Mouse (Mus musculus) heart, adult 9 months (tissue): ENCODE measurements around the gene Sprr2a1.
"Not testable (repeated sequence)": the region's sequence is repeated elsewhere in the genome, so short reads cannot be mapped to it uniquely, and the experiment has no call there.

ENCODE experiments used
- DNase-seq, 2 experiments: peaks; one replicate each; pipeline ENCODE4 v3.0.0; 2022; ENCODE audit warnings: low spot score in 2 of 2

Gene Sprr2a1

DNA sequence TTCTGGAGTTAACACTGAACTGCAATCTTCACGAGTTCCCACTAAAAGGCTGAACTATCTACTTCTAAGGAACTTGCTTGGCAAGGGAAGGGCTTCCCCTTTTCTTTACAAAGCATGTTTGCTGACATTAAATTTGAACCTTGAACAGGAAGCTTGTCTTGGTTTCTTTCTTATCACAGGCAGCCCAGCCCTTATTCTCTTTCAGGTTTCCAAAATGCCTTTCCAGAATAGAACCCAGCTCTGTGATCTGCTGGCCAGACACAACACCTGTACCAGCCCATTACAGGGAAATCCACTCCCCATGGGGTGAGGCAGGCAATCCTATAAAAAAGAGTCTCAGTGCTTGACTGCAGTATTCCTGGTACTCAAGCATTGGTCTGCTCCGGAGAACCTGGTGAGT lies at the start of gene Sprr2a1, which contains the start of gene Sprr2a2:
Gene Sprr2a1 (plus strand): TSS at position 231 of the 400 bp plus-strand sequence.
Gene Sprr2a2 (plus strand): TSS at position 352 of the 400 bp plus-strand sequence.
- DNase-seq: not testable (repeated sequence)

DNA sequence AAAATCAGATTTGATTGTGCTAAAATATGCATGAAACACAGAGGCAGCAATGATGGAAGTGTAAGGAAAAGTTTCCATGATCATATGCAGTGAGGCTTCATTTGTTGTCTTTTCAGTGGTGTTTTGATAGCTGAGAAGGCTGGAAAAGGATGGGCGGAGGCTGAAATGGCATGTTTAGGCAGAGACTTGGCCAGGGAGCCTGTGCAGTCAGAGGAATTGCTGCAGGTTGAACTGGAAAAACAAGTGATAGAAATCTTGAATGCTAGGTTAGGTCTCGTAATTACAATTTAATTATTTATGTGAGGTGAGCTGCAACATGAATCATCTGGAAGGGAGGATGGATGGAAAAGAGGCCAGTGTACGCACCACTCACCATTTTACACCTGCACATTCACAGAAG lies 45.8 kb upstream of the Sprr2a1 start:
- DNase-seq: no peak

DNA sequence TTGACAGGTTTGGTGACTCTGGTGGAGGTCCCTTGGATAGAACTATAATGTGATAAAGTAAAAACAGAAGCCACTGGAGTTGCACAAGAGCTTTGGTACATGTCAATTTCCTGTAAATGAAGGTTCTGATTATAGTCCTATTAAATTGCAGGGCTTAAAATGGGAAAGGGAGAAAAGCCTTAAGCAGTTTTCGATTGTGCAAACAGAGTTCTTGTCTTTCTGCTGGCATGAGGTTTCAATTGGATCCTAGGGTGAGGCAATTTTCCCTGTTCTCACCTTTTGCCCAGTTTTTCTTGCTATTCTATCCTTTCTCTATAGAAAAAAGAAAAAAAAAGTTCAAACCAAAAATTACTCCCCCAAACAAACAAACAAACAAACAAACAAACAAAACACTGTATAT lies 38.7 kb upstream of the Sprr2a1 start:
- DNase-seq: no peak

DNA sequence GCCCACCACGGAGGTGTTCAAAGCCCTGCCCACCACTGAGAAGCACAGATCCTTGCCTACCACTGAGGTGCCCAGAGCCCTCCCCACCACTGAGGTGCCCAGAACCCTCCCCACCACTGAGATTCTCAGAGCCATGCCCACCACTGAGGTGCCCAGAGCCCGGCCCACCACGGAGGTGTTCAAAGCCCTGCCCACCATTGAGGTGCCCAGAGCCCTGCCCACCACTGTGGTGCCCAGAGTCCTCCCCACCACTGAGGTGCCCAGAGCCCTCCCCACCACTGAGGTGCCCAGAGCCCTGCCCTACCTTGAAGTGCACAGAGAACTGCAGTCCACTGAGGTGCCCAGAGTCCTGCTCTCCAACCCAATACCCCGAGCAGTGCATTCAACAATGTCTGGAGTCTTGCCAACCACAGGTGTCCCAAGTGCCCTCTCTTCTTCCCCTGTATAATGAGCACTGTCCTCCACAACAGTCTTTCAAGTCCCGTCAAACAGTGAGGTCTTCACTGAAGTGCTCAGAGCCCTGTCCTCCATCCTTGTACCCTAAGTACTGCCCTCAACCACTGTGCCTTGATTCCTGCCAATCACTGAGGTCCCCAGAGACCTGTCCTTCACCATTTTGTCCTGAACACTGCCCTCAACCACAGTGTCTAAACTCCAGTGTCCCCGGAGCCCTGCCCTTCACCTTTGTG lies 19.9 kb upstream of the Sprr2a1 start:
- no peak for DNase-seq

DNA sequence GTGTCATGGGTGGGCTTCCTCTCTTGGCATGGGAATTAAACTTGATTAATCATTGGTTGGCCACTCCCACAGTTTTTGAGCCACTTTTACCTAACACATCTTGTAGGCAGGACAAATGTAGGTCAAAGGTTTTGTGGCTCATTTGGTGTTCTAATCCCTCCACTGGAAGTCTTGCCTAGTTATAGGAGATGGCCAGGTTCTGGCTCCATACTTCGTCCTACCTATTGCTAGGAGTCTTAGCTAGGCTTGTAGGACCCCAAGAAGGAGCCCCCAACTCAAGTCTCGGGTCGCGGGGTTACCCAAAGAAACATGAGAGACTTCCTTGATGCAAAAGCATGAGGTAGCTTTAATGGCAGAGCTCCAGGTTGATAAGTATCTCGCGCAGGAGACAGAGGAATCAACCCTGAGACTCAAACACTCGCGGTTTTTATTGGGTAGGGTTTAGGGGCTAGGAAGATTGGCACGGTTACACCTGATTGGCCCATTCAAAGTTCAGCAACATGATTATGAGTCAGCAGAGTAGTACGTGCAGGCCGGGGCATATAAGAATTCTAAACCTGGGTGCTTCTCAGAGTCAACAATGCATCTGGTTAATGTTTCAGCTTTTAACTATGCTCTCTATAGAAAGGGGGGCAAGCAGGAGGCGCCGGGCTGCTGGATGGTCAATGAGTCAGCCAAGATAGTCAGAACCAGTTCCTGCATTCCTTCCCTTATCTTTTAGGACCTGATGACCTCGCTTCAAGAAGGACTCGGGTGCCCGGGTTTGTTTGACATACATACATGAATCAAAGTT lies 4.3 kb upstream of the Sprr2a1 start:
- DNase-seq: not testable (repeated sequence)

DNA sequence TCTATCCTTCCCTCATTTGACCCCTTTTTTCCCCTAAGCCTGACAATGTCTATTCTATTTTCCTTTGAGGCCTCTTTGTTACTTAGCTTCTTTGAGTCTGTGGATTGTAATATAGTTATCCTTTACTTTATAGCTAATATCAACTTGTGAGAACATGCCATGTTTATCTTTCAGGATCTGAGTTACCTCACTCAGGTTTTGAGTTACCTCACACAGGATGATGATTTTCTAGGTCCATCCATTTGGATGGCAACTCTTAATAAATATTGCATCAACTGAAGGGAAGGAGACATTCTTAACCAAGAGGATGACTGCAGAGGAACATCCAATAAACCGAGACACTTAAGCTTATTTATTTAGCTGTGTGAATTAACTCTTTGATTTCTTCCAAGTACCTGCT lies 3.5 kb upstream of the Sprr2a1 start:
- not testable (repeated sequence) for DNase-seq

DNA sequence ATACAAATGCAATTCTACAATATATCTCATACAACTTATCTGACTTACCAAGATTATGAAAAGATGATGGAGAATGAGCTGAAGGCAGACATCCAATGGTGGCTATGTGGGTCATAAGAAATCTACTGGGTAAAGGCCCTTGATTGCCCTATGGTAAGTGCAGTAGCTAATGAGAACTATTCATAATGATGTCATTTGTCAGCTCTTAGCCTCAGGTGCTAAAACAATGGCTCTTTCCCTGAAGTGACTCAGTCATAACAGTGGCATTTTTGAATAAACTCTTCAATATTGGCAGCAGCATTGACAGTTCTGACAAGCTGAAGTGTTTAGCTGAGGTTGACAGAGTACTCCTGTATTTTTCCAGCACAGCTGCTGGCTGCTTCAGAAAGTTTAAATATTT lies 1.9 kb upstream of the Sprr2a1 start:
- DNase-seq: not testable (repeated sequence)

DNA sequence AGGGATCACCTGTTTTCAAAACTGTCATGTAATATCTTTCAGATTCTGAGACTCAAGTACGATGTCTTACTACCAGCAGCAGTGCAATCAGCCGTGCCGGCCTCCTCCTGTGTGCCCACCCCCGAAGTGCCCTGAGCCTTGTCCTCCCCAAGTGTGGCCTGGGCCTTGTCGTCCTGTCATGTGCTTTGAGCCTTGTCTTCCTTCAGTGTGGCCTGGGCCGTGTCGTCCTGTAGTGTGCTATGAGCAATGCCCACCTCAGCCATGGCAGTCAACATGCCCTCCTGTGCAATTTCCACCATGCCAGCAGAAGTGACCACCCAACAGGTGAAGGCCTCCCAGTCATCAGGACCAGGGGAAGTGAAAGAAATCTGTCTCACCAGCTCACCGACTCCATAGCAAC lies 3.4 kb downstream of the Sprr2a1 start:
- DNase-seq: not testable (repeated sequence)

DNA sequence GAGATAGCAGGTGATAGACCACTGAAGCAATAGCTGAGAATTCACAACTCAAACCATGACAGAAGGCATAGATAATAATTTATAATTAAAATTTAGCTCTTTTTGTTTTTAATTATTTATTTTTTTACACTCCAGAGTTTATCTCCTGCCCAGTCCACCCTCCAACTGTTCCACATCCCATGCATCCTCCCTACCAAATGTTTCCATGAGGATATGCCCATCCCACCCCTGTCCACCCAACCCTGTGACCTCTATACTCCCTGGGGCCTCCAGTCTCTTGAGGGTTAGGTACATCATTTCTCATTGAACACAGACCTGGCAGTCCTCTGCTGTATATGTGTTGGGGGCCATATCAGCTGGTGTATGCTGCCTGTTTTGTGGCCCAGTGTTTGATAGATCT lies 8.1 kb downstream of the Sprr2a1 start:
- DNase-seq: not testable (repeated sequence)

DNA sequence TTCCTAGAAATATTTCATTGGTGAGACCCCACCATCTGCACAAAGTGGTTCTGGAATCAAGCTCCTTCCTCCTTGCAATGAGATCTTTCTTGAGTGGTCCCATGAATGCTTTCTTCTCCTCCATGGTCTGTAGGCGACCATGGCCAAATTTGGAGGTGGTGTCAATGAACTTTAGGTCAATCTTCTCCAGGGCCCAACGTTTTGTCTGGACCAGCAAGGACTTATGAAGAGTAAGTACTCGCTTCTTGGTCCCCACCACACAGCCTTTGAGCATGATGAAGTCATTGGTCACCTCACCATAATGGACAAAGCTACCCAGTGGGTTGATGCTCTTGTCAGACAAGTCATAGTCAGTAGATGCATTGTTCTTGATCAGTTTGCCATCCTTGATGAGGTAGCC lies 11.8 kb downstream of the Sprr2a1 start:
- not testable (repeated sequence) for DNase-seq

DNA sequence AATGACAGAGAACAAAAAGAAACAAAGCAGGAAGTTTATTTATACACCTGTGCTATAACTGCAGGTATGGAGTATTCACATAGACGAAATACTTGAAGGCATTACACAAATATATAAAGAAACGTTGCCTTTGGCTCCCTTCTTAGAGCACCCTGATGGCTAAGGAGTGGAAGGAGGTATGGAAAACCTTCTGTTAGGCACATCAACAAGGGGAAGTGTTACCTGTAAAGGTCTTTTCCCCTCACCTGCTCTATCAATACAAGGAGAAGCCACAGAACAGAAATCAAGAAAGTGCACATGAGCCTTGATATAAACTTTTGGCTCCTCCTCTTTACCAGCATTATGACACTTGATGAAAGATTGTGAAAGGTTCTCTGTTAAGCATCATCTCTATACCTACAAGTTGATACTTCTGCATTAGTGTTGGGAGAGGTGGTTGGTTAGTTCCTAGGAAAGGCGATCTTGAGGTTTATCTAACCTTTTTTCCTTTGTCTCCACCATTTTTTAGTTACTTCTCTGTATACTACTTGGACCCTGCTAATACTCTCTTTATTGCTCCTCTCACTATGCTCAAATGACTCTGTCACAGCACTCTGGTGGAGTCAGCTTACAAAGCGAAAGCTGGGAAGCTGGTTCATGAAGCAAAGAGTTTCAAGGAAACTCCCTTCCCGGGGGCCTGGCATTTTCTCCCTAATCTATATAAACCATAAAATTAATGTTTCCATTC lies 21.0 kb downstream of the Sprr2a1 start:
- not testable (repeated sequence) for DNase-seq

DNA sequence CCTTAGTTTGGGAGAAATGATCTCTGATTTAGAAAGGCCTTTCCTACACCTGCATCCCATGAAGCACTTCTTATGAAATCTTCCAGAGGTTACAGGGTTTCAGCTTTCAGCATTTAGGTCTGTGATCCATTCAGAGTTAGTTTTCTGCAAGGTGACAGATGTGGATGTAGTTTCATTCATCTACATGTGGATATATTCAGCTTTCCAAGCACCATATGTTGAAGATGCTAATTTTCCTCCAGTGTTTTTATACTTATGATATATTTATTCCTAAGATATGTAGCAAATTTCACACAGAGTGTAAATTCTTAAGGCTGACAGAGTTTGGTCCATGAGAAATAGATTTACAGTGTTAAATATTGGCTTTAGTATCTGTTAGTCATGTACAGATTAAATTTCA lies 23.1 kb downstream of the Sprr2a1 start:
- DNase-seq: not testable (repeated sequence)

DNA sequence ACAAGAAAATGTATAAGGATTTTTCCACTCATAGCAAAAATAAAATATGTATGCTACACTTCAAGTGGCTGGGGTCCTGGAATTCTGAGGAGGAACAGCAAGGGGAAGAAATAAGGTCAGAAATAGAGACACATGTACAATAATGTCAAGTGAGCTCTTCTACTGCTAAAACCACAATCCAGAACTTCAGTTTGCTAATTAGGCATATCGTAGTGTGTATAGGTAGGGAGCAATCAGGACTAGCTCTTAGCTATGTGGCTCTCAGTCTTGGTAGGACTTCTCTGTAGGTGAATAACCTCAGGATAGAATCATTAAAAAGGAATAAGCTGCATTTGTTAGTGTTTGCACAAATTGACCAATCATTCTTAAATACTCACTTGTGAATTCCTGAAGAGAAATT lies 23.6 kb downstream of the Sprr2a1 start:
- not testable (repeated sequence) for DNase-seq

DNA sequence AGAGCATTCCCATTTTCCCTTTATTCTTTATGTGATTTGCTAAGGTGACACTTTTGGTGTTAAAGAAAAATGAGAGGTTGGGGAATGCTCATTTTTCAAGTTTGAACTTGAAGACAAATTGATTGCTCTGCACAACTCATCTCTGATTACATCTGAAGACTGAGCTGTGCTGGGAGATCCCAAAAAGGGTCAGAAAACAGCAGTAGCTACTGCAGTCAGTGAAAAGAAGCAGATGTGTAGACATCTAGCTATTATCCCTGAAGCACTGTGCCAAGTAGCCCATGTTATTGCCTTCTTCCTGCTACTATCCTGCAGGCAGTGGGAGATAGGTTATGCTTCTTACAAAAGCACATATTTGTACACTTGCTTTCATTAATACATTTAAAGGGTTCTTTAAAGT lies 29.2 kb downstream of the Sprr2a1 start:
- DNase-seq: not testable (repeated sequence)

DNA sequence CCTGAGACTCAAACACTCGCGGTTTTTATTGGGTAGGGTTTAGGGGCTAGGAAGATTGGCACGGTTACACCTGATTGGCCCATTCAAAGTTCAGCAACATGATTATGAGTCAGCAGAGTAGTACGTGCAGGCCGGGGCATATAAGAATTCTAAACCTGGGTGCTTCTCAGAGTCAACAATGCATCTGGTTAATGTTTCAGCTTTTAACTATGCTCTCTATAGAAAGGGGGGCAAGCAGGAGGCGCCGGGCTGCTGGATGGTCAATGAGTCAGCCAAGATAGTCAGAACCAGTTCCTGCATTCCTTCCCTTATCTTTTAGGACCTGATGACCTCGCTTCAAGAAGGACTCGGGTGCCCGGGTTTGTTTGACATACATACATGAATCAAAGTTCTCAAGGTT lies 30.6 kb downstream of the Sprr2a1 start:
- not testable (repeated sequence) for DNase-seq

DNA sequence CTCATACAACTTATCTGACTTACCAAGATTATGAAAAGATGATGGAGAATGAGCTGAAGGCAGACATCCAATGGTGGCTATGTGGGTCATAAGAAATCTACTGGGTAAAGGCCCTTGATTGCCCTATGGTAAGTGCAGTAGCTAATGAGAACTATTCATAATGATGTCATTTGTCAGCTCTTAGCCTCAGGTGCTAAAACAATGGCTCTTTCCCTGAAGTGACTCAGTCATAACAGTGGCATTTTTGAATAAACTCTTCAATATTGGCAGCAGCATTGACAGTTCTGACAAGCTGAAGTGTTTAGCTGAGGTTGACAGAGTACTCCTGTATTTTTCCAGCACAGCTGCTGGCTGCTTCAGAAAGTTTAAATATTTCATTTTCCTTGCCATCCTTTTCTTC lies 32.9 kb downstream of the Sprr2a1 start:
- not testable (repeated sequence) for DNase-seq

DNA sequence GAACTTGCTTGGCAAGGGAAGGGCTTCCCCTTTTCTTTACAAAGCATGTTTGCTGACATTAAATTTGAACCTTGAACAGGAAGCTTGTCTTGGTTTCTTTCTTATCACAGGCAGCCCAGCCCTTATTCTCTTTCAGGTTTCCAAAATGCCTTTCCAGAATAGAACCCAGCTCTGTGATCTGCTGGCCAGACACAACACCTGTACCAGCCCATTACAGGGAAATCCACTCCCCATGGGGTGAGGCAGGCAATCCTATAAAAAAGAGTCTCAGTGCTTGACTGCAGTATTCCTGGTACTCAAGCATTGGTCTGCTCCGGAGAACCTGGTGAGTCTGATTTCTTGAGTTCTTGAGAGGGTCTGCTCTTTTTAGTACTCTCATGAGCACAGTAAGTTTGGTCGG lies 34.9 kb downstream of the Sprr2a1 start:
- DNase-seq: not testable (repeated sequence)

DNA sequence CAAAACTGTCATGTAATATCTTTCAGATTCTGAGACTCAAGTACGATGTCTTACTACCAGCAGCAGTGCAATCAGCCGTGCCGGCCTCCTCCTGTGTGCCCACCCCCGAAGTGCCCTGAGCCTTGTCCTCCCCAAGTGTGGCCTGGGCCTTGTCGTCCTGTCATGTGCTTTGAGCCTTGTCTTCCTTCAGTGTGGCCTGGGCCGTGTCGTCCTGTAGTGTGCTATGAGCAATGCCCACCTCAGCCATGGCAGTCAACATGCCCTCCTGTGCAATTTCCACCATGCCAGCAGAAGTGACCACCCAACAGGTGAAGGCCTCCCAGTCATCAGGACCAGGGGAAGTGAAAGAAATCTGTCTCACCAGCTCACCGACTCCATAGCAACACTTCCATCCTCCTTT lies 38.3 kb downstream of the Sprr2a1 start:
- not testable (repeated sequence) for DNase-seq

DNA sequence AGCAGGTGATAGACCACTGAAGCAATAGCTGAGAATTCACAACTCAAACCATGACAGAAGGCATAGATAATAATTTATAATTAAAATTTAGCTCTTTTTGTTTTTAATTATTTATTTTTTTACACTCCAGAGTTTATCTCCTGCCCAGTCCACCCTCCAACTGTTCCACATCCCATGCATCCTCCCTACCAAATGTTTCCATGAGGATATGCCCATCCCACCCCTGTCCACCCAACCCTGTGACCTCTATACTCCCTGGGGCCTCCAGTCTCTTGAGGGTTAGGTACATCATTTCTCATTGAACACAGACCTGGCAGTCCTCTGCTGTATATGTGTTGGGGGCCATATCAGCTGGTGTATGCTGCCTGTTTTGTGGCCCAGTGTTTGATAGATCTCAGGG lies 42.9 kb downstream of the Sprr2a1 start:
- not testable (repeated sequence) for DNase-seq

DNA sequence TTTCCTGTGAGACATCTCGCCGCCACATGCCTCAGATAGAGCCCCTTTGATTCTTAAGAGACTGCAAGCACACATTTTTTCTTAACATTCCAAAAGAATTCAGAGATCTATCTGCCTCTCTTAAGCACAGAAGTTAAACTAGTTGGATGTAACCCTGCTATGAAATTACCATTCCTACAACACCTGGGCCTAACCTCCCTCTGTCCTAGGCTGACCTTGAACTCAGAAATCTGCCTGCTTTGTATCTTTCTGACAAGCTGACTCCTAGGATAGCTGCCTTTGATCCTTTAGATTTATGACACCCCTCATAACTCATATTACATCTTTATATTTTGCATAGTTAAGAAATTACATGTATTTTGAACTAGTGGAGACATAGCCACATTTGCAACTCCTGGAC lies 47.9 kb downstream of the Sprr2a1 start:
- not testable (repeated sequence) for DNase-seq
